Mouse (Mus musculus) cerebellum, adult 2 months (tissue): ENCODE data around the gene 2310030G06Rik.
A peak's percentile ranks its signal among the peaks of the same experiment; 100 is the strongest.

Source experiments
- CTCF ChIP-seq: fragments of 200-500 bp; IDR thresholded peaks from 2 replicates; pipeline ENCODE4 v1.5.1; 2011; ENCODE audit warnings: low read depth, mild to moderate bottlenecking, control low read depth, low read length, moderate library complexity, borderline replicate concordance; ENCODE audit not compliant: insufficient read depth
- POLR2A ChIP-seq: fragments of 200-500 bp; IDR thresholded peaks from 2 replicates; pipeline ENCODE4 v1.6.1; 2011; ENCODE audit warnings: low read length, control low read depth, borderline replicate concordance; ENCODE audit not compliant: insufficient read depth

- TF ChIP-seq CTCF (peak; percentile 29; the same call in 1 of the 2 replicates), POLR2A (no peak)
Observed at GRCm38 (mm10) chr9:50782155-50782554, 35.8 kb upstream of the 2310030G06Rik start.
